Mouse (Mus musculus): ENCODE data around the gene Ces2c. TPM values are rescaled to one million over a fixed set of nuclear protein-coding genes. Genes with fewer than 3 reads are reported as not detected.
"Not testable (repeated sequence)": the region's sequence is repeated elsewhere in the genome, so short reads cannot be mapped to it uniquely, and the experiment has no call there.

Gene Ces2c
- total RNA-seq (2015) (not detected in 2 replicates), total RNA-seq (2017) (not detected in 2 replicates)

DNA sequence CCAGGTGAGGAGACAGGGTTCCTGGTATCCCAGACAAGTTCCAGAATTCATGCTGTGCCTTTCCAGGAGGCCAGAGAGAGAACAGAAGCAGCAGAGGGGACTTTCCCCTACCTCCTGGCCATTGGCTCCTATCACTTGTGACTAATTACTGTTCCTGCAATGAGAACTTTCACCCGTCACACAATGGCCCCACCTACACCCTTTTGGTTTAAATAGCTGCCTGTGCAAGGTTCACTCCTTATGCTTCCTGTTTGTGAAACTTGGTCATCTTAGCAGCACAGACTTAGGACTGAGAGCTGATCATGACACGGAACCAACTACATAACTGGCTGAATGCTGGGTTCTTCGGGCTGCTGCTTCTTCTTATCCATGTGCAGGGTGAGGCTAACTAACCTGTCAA, at the start of gene Ces2c:
Ces2c (plus strand) TSS at position 238 of the 400 bp plus-strand sequence.
- no peak for ATAC-seq (replicated peaks; ENCODE audit: poor library complexity)

DNA sequence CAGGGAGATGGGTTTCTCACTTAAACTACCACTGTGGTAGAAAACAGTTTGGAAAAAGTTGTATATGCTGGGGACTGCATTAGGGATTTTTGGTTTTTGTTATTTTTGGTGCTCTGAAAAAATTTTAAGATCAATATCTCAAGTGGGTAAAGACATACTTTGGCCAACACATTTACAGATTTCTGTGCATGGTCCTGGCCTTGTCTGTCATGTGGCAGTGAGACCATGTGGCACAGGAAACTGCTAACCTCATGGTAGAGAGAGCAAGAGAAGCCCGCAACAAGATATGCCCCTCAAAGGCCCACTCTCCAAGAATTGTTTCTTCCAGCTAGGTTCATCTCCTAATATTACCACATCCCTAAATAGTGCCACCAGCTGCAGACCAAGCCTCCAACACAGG, 47.5 kb upstream of the Ces2c start:
- ATAC-seq (replicated peaks; ENCODE audit: poor library complexity), result no peak

DNA sequence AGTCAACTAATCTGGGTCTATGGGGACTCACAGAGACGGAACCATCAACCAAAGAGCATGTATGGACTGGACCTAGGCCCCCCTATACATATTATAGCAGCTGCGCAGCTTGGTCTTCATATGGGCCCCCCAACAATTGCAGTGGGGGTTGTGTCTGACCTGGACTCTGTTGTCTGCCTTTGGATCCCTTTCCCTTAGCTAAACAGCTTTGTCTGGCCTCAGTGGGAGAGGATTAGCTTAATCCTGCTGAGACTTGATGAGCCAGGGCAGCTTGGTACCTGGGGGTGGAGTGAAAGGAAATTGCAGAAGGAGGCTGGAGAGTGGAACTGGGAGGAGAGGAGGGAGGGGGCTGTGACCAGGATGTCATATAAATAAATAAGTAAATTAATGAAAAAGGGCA, 40.7 kb upstream of the Ces2c start:
- ATAC-seq (replicated peaks; ENCODE audit: poor library complexity), result no peak

DNA sequence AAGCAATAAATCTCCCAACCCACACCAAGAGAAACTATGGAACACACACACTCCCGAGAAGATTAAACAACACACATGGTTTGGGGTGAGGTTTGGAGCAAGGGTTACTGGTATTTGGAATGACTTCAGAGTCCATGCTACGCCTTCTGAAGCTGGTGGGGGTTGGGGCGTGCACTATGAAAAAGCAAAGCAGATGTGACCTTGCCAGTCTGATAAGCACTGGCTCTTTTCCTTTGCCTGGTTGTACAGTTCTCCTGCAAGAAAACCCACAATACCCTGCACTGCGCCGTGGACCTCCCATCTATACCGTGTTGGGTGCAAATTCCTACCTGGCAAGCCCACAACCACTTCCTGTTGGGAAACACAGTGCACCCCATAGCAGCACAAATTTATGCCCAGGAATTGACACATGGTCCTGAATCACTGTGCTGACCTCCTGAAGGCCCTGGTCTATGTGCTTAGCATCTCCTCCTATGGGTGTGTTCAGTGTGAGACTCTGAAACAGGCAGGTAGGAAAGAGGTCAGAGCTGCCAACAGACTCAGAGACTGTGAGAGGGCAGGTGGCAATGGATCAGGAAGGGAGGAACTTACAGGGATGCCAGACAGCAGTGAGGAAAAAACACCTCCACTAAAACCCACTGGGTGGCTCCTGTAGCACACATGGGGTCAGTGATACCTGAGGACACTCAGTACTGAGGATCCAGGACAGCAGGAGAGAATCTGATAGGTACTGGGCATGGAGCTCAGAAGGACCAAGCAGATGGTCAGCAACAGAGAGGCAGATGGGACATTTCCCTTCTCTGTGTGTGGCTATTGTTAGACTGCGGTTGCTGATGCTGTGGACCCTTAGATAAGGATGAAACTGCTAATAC, 38.1 kb upstream of the Ces2c start:
- no peak for ATAC-seq (replicated peaks; ENCODE audit: poor library complexity)

DNA sequence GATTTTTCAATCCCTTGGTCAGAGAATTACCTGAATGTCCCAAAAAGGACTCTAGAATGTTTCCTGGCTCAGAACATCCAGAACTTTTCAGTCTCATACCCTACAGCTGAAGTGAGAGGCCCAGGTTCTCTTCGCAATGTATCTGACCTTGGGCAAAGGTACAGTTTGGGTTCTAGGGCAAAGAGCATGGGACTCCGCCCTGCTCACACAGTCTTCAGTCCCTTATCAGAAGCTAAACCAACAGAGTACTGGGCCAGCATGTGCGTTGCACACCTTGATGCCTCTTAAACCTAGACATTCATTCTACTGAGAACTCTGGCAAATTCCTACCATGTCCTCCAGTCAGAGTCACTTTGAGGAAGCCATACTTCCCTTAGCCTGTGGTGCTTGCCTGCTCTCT, 37.4 kb upstream of the Ces2c start:
- ATAC-seq (replicated peaks; ENCODE audit: poor library complexity), result no peak

DNA sequence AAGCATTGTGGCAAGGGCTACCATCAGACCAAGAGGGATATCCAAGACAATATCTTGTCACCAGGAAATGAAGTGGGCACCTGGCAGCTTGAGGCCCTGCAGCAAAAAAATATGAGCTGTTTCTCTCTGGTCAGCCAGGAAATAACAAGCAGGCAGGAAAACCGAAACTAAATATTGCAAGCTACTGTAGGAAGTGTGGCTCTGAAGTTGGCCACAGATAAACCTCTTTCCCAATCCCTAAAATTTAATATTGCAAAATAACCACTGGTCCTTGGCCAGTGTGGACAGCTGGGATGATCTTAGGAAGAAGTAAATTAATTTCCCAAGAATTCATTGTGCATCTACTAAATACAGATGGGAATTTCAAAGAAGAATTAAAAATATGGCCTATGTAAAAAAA, 20.0 kb upstream of the Ces2c start:
- peak; percentile 64; the same call in 1 of the 2 replicates for ATAC-seq (replicated peaks; ENCODE audit: poor library complexity)

DNA sequence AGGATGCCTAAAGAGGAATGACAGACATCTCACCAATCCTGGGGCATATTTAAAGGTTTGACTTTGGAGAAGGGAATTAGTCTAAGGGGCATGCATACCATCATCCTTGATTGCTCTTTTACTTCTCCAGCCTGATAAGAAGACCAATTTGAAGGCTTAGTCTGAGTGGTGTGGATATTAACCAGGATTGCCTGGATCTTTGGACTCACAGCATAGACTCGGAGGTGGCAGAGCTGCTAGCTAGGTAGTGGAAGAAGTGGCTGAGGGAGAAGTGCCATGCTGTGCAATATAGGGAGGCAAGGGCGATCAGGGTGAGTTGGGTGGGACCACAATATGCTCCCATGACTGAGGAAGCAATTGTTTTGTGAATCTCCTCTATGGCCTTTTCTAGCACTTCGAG, 18.6 kb upstream of the Ces2c start:
- no peak for ATAC-seq (replicated peaks; ENCODE audit: poor library complexity)

DNA sequence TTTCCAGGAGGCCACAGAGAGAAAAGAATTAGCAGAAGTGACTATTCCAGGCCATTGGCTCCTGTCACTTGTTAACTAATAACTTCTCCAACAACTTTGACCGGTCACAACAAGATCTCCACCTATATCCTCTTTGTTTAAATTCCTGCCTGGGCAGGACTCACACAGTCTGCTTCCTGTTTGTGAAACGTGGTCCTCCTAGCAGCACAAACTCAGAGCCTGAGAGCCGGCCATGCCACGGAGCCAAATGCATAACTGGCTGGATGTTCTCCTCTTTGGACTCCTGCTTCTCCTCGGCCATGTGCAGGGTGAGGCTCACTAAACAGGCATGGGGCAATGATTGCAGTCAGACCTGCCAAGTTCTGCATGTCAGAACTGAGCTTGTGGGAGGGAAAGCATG, 15.4 kb upstream of the Ces2c start, which contains the start of gene Ces2b:
Ces2b (plus strand) TSS at position 133 of the 400 bp plus-strand sequence.
- no peak for ATAC-seq (replicated peaks; ENCODE audit: poor library complexity)

DNA sequence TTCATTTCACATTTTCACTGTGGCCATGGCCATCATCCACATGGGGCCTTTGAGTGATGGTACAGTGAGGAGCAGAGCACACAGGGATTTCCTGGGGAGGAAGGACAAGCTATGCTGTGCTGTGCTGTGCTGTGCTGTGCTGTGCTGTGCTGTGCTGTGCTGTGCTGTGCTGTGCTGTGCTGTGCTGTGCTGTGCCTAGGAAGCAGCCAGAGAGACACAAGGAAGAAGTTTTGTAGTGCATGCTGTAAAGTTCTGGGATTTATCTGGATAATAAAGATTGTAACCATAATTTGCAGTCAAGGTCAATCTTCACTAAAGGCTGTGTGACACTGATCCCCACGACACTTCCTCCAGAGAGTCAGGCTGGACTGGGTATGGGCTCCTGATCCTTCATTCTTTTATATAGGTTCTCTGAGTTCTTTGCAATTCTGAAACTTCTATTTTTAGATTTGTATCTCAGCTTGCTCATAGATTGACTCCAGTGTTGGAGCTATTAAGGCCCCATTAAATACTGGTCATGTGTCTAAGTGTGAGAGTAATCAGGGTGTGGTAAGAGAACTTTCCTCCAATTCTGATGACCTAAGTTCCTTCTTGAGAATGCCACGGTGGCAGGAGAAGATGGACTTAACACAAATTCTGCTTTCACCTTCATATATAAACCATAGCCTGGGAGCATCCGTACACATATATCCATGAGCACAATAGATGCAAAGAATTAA, 5.3 kb upstream of the Ces2c start:
- ATAC-seq (replicated peaks; ENCODE audit: poor library complexity), result no peak

DNA sequence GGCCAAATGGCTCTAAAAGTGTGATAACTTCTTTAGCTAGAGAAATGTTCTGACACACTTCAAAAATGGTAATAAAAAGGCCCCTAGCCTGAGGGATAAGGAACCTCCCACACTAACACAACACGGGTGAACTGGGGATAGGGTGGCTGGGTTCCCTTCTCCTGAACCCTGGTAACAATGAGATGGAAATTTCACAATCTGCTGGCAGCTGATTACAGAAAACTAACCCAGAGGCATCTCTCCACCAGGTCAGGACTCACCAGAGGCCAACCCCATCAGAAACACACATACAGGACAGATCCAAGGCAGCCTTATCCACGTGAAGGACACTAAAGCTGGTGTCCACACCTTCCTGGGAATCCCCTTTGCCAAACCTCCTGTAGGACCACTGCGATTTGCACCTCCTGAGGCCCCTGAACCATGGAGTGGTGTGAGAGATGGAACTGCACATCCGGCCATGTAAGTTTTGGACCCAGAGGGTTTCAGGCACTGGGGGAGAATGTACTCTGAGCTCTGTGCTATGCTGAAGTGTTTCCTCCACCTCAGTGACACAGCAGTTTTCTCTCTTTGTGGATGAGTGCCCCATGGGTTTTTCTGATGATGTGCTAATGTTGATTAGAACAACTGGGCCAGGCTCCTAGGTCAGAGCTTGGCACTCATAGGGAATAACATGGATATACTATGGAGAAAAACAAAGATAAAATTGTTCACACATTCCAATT, 1.0 kb downstream of the Ces2c start:
- no peak for ATAC-seq (replicated peaks; ENCODE audit: poor library complexity)

DNA sequence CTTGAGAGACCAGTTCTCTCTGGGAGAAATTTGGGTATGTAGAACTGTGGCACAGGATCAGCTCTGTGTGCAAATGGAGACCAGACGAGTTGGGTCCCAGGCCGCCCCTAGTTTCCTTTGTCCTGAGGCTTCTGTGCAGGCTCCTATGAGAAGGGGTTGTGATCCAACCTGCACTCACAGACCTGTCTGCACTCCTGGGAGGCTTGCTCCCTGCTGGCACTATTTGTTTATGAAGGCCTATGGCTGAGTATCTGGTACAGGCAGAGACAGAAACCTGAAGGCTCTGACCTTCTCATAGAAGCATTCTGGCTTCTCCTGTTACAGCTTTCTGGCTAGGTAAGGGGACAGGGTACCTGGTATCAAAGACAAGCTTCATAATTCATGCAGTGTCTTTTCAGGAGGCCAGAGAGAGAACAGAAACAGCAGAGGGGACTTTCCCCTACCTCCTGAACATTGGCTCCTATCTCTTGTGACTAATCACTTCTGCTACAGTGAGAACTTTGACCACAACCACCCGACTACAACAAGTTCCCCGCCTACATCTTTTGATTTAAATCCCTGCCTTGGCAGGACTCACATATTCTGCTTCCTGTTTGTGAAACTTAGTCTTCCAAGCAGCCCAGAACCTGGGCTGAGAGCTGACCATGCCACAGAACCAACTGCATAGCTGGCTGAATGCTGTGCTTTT, 20.1 kb downstream of the Ces2c start:
- peak; percentile 77 for ATAC-seq (replicated peaks; ENCODE audit: poor library complexity)

DNA sequence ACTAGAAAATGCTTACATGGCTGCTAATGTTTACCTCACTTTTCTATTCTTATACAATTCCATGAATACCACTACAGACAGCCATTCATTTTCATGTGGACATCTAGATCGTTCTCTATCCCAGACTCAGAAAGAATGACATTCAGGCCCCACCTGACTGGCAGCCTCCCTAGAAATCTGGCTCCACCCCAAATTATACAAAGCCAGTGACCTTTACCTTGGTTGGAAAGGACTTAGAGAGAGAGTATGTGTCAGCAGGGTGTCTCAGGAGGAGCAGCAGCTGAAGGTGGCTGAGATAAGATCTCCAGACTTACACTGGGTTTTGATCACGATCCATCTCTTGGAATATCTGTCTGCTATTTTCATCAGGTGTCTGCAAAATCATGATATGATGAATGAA, 22.0 kb downstream of the Ces2c start:
- not testable (repeated sequence) for ATAC-seq (replicated peaks; ENCODE audit: poor library complexity)

DNA sequence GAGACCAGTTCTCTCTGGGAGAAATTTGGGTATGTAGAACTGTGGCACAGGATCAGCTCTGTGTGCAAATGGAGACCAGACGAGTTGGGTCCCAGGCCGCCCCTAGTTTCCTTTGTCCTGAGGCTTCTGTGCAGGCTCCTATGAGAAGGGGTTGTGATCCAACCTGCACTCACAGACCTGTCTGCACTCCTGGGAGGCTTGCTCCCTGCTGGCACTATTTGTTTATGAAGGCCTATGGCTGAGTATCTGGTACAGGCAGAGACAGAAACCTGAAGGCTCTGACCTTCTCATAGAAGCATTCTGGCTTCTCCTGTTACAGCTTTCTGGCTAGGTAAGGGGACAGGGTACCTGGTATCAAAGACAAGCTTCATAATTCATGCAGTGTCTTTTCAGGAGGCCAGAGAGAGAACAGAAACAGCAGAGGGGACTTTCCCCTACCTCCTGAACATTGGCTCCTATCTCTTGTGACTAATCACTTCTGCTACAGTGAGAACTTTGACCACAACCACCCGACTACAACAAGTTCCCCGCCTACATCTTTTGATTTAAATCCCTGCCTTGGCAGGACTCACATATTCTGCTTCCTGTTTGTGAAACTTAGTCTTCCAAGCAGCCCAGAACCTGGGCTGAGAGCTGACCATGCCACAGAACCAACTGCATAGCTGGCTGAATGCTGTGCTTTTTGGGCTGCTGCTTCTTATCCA, 39.5 kb downstream of the Ces2c start:
- ATAC-seq (replicated peaks; ENCODE audit: poor library complexity), result peak; percentile 81

DNA sequence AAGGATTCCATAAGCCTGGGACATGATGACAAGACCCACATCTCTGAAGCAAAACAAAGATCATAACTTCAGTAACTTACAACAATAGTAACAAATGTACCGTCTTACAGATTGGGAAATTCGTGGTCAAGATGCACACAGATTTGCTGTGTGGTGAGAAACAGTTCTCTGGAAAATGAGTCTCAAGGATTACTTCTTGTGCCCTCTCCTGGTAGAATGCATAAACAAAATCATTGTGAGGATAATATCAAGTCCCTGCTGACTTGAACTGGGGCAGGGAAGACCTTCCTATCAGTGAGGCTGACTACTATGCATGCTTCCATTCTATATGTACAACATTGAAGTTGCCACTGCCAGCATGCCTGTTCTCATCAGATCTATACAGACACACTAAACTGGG, 54.9 kb downstream of the Ces2c start:
- no peak for ATAC-seq (replicated peaks; ENCODE audit: poor library complexity)

Other genes starting within 250 kb of the Ces2c start
- gene Cdh16, start 222.7 kb upstream of the Ces2c start, total RNA-seq (2015), result not detected in 2 replicates
- not detected in 2 replicates for gene Cdh16, start 222.7 kb upstream of the Ces2c start, total RNA-seq (2017)
- 0.76 and 1.2 TPM in 2 replicates for gene Rrad, start 215.7 kb upstream of the Ces2c start, total RNA-seq (2015)
- gene Rrad, start 215.7 kb upstream of the Ces2c start, total RNA-seq (2017), result 1.5 and 1.9 TPM in 2 replicates
- gene Ciao2b, start 205.1 kb upstream of the Ces2c start, total RNA-seq (2015), result 12.0 and 15.7 TPM in 2 replicates
- gene Ciao2b, start 205.1 kb upstream of the Ces2c start, total RNA-seq (2017), result 20.7 and 22.1 TPM in 2 replicates
- not detected in 2 replicates for gene Ces2a, start 113.1 kb upstream of the Ces2c start, total RNA-seq (2015)
- gene Ces2a, start 113.1 kb upstream of the Ces2c start, total RNA-seq (2017), result not detected in 2 replicates
- gene Ces2b, start 15.5 kb upstream of the Ces2c start, total RNA-seq (2015), result not detected in 2 replicates
- 0.20 and 0.21 TPM in 2 replicates for gene Ces2b, start 15.5 kb upstream of the Ces2c start, total RNA-seq (2017)
- not detected in 2 replicates for gene Ces2e, start 79.2 kb downstream of the Ces2c start, total RNA-seq (2015)
- not detected in 2 replicates for gene Ces2e, start 79.2 kb downstream of the Ces2c start, total RNA-seq (2017)
- gene Ces2f, start 100.3 kb downstream of the Ces2c start, total RNA-seq (2015), result not detected in 2 replicates
- gene Ces2f, start 100.3 kb downstream of the Ces2c start, total RNA-seq (2017), result not detected in 2 replicates
- 36.2 and 75.8 TPM in 2 replicates for gene Ces2g, start 114.7 kb downstream of the Ces2c start, total RNA-seq (2015)
- 6.1 and 14.2 TPM in 2 replicates for gene Ces2g, start 114.7 kb downstream of the Ces2c start, total RNA-seq (2017)
- gene Ces2h, start 153.8 kb downstream of the Ces2c start, total RNA-seq (2015), result not detected in 2 replicates
- not detected in 2 replicates for gene Ces2h, start 153.8 kb downstream of the Ces2c start, total RNA-seq (2017)
- not detected in 2 replicates for gene Ces3a, start 201.5 kb downstream of the Ces2c start, total RNA-seq (2015)
- not detected in 2 replicates for gene Ces3a, start 201.5 kb downstream of the Ces2c start, total RNA-seq (2017)
- not detected in 2 replicates for gene Ces3b, start 236.7 kb downstream of the Ces2c start, total RNA-seq (2015)
- not detected in 2 replicates for gene Ces3b, start 236.7 kb downstream of the Ces2c start, total RNA-seq (2017)